Comparison of ENCODE assay signal across 23 mouse cellular contexts in genomic region chr17:75164566-75164965, GRCm38 (mm10).
"Had no signal": no experiment of that assay in that cellular context is flagged by ENCODE, and none has a peak within 500 bp of the region (broad histone marks: within the 10 kb centered on the region; RNA-seq: fewer than 3 reads in every experiment).

No protein-coding gene starts in this region.

- H3K4me2 ChIP-seq: hindbrain, embryonic 13.5 days; hindbrain, embryonic 15.5 days; kidney, embryonic 15.5 days; limb, embryonic 12.5 days; liver, embryonic 12.5 days had no signal

- H3K9me3 ChIP-seq: heart, embryonic 10.5 days; hindbrain, embryonic 13.5 days; hindbrain, embryonic 15.5 days; kidney, embryonic 15.5 days; limb, embryonic 12.5 days; liver, embryonic 12.5 days had no signal

- H3K4me3 ChIP-seq: heart, embryonic 10.5 days; hindbrain, embryonic 13.5 days; hindbrain, embryonic 15.5 days; kidney, embryonic 15.5 days; limb, embryonic 12.5 days; liver, embryonic 12.5 days had no signal

- H3K9ac ChIP-seq: hindbrain, embryonic 13.5 days; hindbrain, embryonic 15.5 days; kidney, embryonic 15.5 days; limb, embryonic 12.5 days; liver, embryonic 12.5 days; liver, embryonic 14.5 days had no signal

- H3K36me3 ChIP-seq: heart, embryonic 10.5 days; hindbrain, embryonic 13.5 days; hindbrain, embryonic 15.5 days; liver, embryonic 12.5 days had no signal

- H3K27me3 ChIP-seq: hindbrain, embryonic 13.5 days; hindbrain, embryonic 15.5 days; kidney, embryonic 15.5 days; limb, embryonic 12.5 days; liver, embryonic 12.5 days had no signal

- H3K27ac ChIP-seq: heart, embryonic 10.5 days; hindbrain, embryonic 13.5 days; hindbrain, embryonic 15.5 days; hindbrain, postnatal 0 days; kidney, embryonic 15.5 days; kidney, postnatal 0 days; limb, embryonic 12.5 days; liver, embryonic 12.5 days; liver, embryonic 14.5 days had no signal

- DNase-seq: gastrocnemius, postnatal 14 days; gastrocnemius, postnatal 36 days; heart, adult 18-20 months; heart, postnatal 14 days; kidney, adult 11 months; kidney, adult 2 months; kidney, adult 9 months; kidney, postnatal 14 days; kidney, postnatal 36 days; layer of hippocampus, adult 9-11 months; layer of hippocampus, postnatal 36 days; left cerebral cortex, postnatal 4 days; lung, adult 2 months had no signal

- H3K4me1 ChIP-seq: hindbrain, embryonic 13.5 days; hindbrain, embryonic 15.5 days had no signal

- ATAC-seq: hindbrain, postnatal 0 days; intestine, embryonic 16.5 days; liver, embryonic 12.5 days had no signal
